Mouse (Mus musculus) CH12.LX (cell line): Measurements from ENCODE around the gene Cdhr4. TPM values are rescaled to one million over a fixed set of nuclear protein-coding genes. Genes with fewer than 3 reads are reported as not detected.

Source experiments
- CHD1 ChIP-seq: IDR thresholded peaks from 2 replicates; pipeline ENCODE4 v1.6.1; 2012; ENCODE audit warnings: low read depth, low read length, improper control_type of control experiment, inconsistent platforms
- CHD2 ChIP-seq: IDR thresholded peaks from 2 replicates; pipeline ENCODE4 v1.6.1; 2011; ENCODE audit warnings: low read length, improper control_type of control experiment
- CTCF ChIP-seq, 2 experiments: IDR thresholded peaks in 1 of 2; conservative IDR thresholded peaks in 1 of 2; 2 replicates each; pipeline ENCODE4 v1.5.1; 2011 to 2012; ENCODE audit warnings: low read depth in 2 of 2, low read length in 2 of 2, improper control_type of control experiment in 1 of 2, inconsistent platforms in 1 of 2, mild to moderate bottlenecking in 1 of 2, moderate library complexity in 1 of 2
- E2F4 ChIP-seq: IDR thresholded peaks from 2 replicates; pipeline ENCODE4 v1.6.1; 2011; ENCODE audit warnings: low read depth, low read length, improper control_type of control experiment; ENCODE audit not compliant: insufficient replicate concordance
- ELF1 ChIP-seq: IDR thresholded peaks from 2 replicates; pipeline ENCODE4 v1.6.1; 2014; ENCODE audit warnings: low read depth, mild to moderate bottlenecking, inconsistent platforms, low read length, improper control_type of control experiment
- EP300 ChIP-seq: IDR thresholded peaks from 2 replicates; pipeline ENCODE4 v1.6.1; 2011; ENCODE audit warnings: low read length, improper control_type of control experiment
- GABPA ChIP-seq: IDR thresholded peaks from 2 replicates; pipeline ENCODE4 v1.6.1; 2012; ENCODE audit warnings: low read depth, low read length, improper control_type of control experiment, inconsistent platforms; ENCODE audit not compliant: insufficient replicate concordance
- IRF4 ChIP-seq: IDR thresholded peaks from 2 replicates; pipeline ENCODE4 v1.6.1; 2014; ENCODE audit warnings: low read depth, mild to moderate bottlenecking, inconsistent platforms, low read length, improper control_type of control experiment
- JUND ChIP-seq: conservative IDR thresholded peaks from 2 replicates; pipeline ENCODE4 v1.6.1; 2011; ENCODE audit warnings: low read depth, low read length, improper control_type of control experiment
- KAT2A ChIP-seq: IDR thresholded peaks from 2 replicates; pipeline ENCODE4 v1.6.1; 2012; ENCODE audit warnings: low read length, improper control_type of control experiment, inconsistent platforms; ENCODE audit not compliant: insufficient replicate concordance
- MAFK ChIP-seq: IDR thresholded peaks from 2 replicates; pipeline ENCODE4 v1.6.1; 2011; ENCODE audit warnings: low read length, improper control_type of control experiment; ENCODE audit not compliant: insufficient replicate concordance
- MAZ ChIP-seq: IDR thresholded peaks from 2 replicates; pipeline ENCODE4 v1.6.1; 2012; ENCODE audit warnings: low read depth, mild to moderate bottlenecking, inconsistent platforms, low read length, improper control_type of control experiment, moderate library complexity
- NRF1 ChIP-seq: IDR thresholded peaks from 2 replicates; pipeline ENCODE4 v1.6.1; 2014; ENCODE audit warnings: low read depth, mild to moderate bottlenecking, inconsistent platforms, low read length, improper control_type of control experiment, moderate library complexity
- POLR2AphosphoS2 ChIP-seq: IDR thresholded peaks from 2 replicates; pipeline ENCODE4 v1.6.1; 2011; ENCODE audit warnings: low read depth, low read length, improper control_type of control experiment
- SIN3A ChIP-seq: IDR thresholded peaks from 2 replicates; pipeline ENCODE4 v1.6.1; 2012; ENCODE audit warnings: low read length, improper control_type of control experiment, inconsistent platforms
- TBP ChIP-seq: conservative IDR thresholded peaks from 2 replicates; pipeline ENCODE4 v1.6.1; 2011; ENCODE audit warnings: low read depth, low read length, improper control_type of control experiment
- TCF12 ChIP-seq: IDR thresholded peaks from 2 replicates; pipeline ENCODE4 v1.6.1; 2014; ENCODE audit warnings: low read depth, mild to moderate bottlenecking, inconsistent platforms, low read length, improper control_type of control experiment
- UBTF ChIP-seq: IDR thresholded peaks from 2 replicates; pipeline ENCODE4 v1.6.1; 2012; ENCODE audit warnings: low read depth, mild to moderate bottlenecking, inconsistent platforms, low read length, improper control_type of control experiment, moderate library complexity
- ZC3H11A ChIP-seq: IDR thresholded peaks from 2 replicates; pipeline ENCODE4 v1.6.1; 2012; ENCODE audit warnings: low read depth, mild to moderate bottlenecking, inconsistent platforms, low read length, improper control_type of control experiment
- ZKSCAN1 ChIP-seq: IDR thresholded peaks from 2 replicates; pipeline ENCODE4 v1.6.1; 2012; ENCODE audit warnings: low read depth, inconsistent platforms, low read length, improper control_type of control experiment, borderline replicate concordance
- polyA plus RNA-seq: library from polyadenylated mRNA; unstranded; fragments of >175 nt; gene quantifications from 2 replicates; pipeline ENCODE4 v1.2.1, GENCODE M21; 2012; ENCODE audit warnings: low read depth; ENCODE audit not compliant: insufficient read length
- total RNA-seq, 2 experiments: library from RNA; depleted of rRNA; stranded (reverse); fragments of 300-350 nt in 1 of 2; fragments of >200 nt in 1 of 2; gene quantifications; 2 replicates each; pipeline ENCODE4 v1.2.3; 2012 to 2014

The Cdhr4 gene
- total and polyA plus RNA-seq, 3 experiments = 0.35 to 0.79 TPM; not detected in 1

GRCm38 (mm10) chr9:108049016-108049455 lies 56.7 kb downstream of the Cdhr4 start, which contains the start of gene Gmppb (continued):
- TF ChIP-seq E2F4 (no peak), IRF4 (peak; percentile 89), CTCF (conservative IDR thresholded peaks at IDR 0.05 in 1 of 2, IDR thresholded peaks at IDR 0.05 in 1 of 2; ENCODE audit: low read depth in 2 of 2, low read length in 2 of 2) (no peak), ZKSCAN1 (no peak), CHD1 (no peak), MAFK (no peak), EP300 (no peak), UBTF (no peak), JUND (no peak), NRF1 (peak; percentile 48; the same call in 1 of the 2 replicates), GABPA (no peak; the same call in 1 of the 2 replicates), POLR2AphosphoS2 (no peak; the same call in 1 of the 2 replicates), ELF1 (peak; percentile 91), MAZ (no peak), TBP (peak; percentile 65; the same call in 1 of the 2 replicates), CHD2 (peak; percentile 66), SIN3A (peak; percentile 97), KAT2A (no peak), ZC3H11A (no peak), TCF12 (peak; percentile 25; the same call in 1 of the 2 replicates)

Other genes starting within 250 kb of the Cdhr4 start
- gene Rbm5, start 221.5 kb upstream of the Cdhr4 start, total RNA-seq (2012; rRNA removed) = 67.6 and 74.5 TPM in 2 replicates
- gene Rbm5, start 221.5 kb upstream of the Cdhr4 start, total RNA-seq (2014; rRNA removed) = 83.6 and 85.3 TPM in 2 replicates
- 83.6 and 92.8 TPM in 2 replicates for gene Rbm5, start 221.5 kb upstream of the Cdhr4 start, polyA plus RNA-seq
- gene Rbm6, start 119.3 kb upstream of the Cdhr4 start, total RNA-seq (2012; rRNA removed) = 39.1 and 42.3 TPM in 2 replicates
- 43.3 and 48.9 TPM in 2 replicates for gene Rbm6, start 119.3 kb upstream of the Cdhr4 start, total RNA-seq (2014; rRNA removed)
- gene Rbm6, start 119.3 kb upstream of the Cdhr4 start, polyA plus RNA-seq = 48.8 and 56.6 TPM in 2 replicates
- 13.6 and 14.1 TPM in 2 replicates for gene Mon1a, start 104.3 kb upstream of the Cdhr4 start, total RNA-seq (2012; rRNA removed)
- gene Mon1a, start 104.3 kb upstream of the Cdhr4 start, total RNA-seq (2014; rRNA removed) = 14.5 and 19.5 TPM in 2 replicates
- 11.7 and 15.3 TPM in 2 replicates for gene Mon1a, start 104.3 kb upstream of the Cdhr4 start, polyA plus RNA-seq
- gene Mst1r, start 85.6 kb upstream of the Cdhr4 start, total RNA-seq (2012; rRNA removed) = not detected in 2 replicates
- not detected in 2 replicates for gene Mst1r, start 85.6 kb upstream of the Cdhr4 start, total RNA-seq (2014; rRNA removed)
- gene Mst1r, start 85.6 kb upstream of the Cdhr4 start, polyA plus RNA-seq = not detected in 2 replicates
- not detected in 2 replicates for gene Actl11, start 64.0 kb upstream of the Cdhr4 start, total RNA-seq (2012; rRNA removed)
- gene Actl11, start 64.0 kb upstream of the Cdhr4 start, total RNA-seq (2014; rRNA removed) = not detected in 2 replicates
- gene Actl11, start 64.0 kb upstream of the Cdhr4 start, polyA plus RNA-seq = not detected in 2 replicates
- not detected in 2 replicates for gene Camkv, start 56.8 kb upstream of the Cdhr4 start, total RNA-seq (2012; rRNA removed)
- gene Camkv, start 56.8 kb upstream of the Cdhr4 start, total RNA-seq (2014; rRNA removed) = not detected in 2 replicates
- not detected in 2 replicates for gene Camkv, start 56.8 kb upstream of the Cdhr4 start, polyA plus RNA-seq
- gene Traip, start 42.4 kb upstream of the Cdhr4 start, total RNA-seq (2012; rRNA removed) = 21.6 and 27.0 TPM in 2 replicates
- gene Traip, start 42.4 kb upstream of the Cdhr4 start, total RNA-seq (2014; rRNA removed) = 25.0 and 25.6 TPM in 2 replicates
- 33.0 and 51.4 TPM in 2 replicates for gene Traip, start 42.4 kb upstream of the Cdhr4 start, polyA plus RNA-seq
- gene Uba7, start 17.0 kb upstream of the Cdhr4 start, total RNA-seq (2012; rRNA removed) = 21.3 and 21.7 TPM in 2 replicates
- 25.2 and 26.0 TPM in 2 replicates for gene Uba7, start 17.0 kb upstream of the Cdhr4 start, total RNA-seq (2014; rRNA removed)
- 25.5 and 27.8 TPM in 2 replicates for gene Uba7, start 17.0 kb upstream of the Cdhr4 start, polyA plus RNA-seq
- gene Gm20661, start 9.4 kb upstream of the Cdhr4 start, total RNA-seq (2012; rRNA removed) = not detected in 2 replicates
- not detected in 2 replicates for gene Gm20661, start 9.4 kb upstream of the Cdhr4 start, total RNA-seq (2014; rRNA removed)
- gene Gm20661, start 9.4 kb upstream of the Cdhr4 start, polyA plus RNA-seq = 0.29 and 0.41 TPM in 2 replicates
- gene Inka1, start 6.6 kb upstream of the Cdhr4 start, total RNA-seq (2012; rRNA removed) = 25.8 and 28.0 TPM in 2 replicates
- 18.9 and 25.2 TPM in 2 replicates for gene Inka1, start 6.6 kb upstream of the Cdhr4 start, total RNA-seq (2014; rRNA removed)
- 23.5 and 30.2 TPM in 2 replicates for gene Inka1, start 6.6 kb upstream of the Cdhr4 start, polyA plus RNA-seq
- not detected in 2 replicates for gene Gm20662, start 3.9 kb downstream of the Cdhr4 start, total RNA-seq (2012; rRNA removed)
- 1.2 TPM in 1 of 2 replicates, not detected in the other for gene Gm20662, start 3.9 kb downstream of the Cdhr4 start, total RNA-seq (2014; rRNA removed)
- 0.31 TPM in 1 of 2 replicates, not detected in the other for gene Gm20662, start 3.9 kb downstream of the Cdhr4 start, polyA plus RNA-seq
- 34.7 and 40.7 TPM in 2 replicates for gene Ip6k1, start 10.0 kb downstream of the Cdhr4 start, total RNA-seq (2012; rRNA removed)
- 23.3 and 27.1 TPM in 2 replicates for gene Ip6k1, start 10.0 kb downstream of the Cdhr4 start, total RNA-seq (2014; rRNA removed)
- 25.6 and 26.0 TPM in 2 replicates for gene Ip6k1, start 10.0 kb downstream of the Cdhr4 start, polyA plus RNA-seq
- 20.9 and 33.4 TPM in 2 replicates for gene Gmppb, start 56.7 kb downstream of the Cdhr4 start, total RNA-seq (2012; rRNA removed)
- gene Gmppb, start 56.7 kb downstream of the Cdhr4 start, total RNA-seq (2014; rRNA removed) = 17.9 and 18.4 TPM in 2 replicates
- 19.2 and 21.8 TPM in 2 replicates for gene Gmppb, start 56.7 kb downstream of the Cdhr4 start, polyA plus RNA-seq
- 2.0 and 3.1 TPM in 2 replicates for gene Amigo3, start 60.7 kb downstream of the Cdhr4 start, total RNA-seq (2012; rRNA removed)
- 1.7 and 2.2 TPM in 2 replicates for gene Amigo3, start 60.7 kb downstream of the Cdhr4 start, total RNA-seq (2014; rRNA removed)
- 3.3 and 4.4 TPM in 2 replicates for gene Amigo3, start 60.7 kb downstream of the Cdhr4 start, polyA plus RNA-seq
- gene Mst1, start 87.9 kb downstream of the Cdhr4 start, total RNA-seq (2012; rRNA removed) = 33.2 and 59.6 TPM in 2 replicates
- gene Mst1, start 87.9 kb downstream of the Cdhr4 start, total RNA-seq (2014; rRNA removed) = 16.9 and 19.6 TPM in 2 replicates
- gene Mst1, start 87.9 kb downstream of the Cdhr4 start, polyA plus RNA-seq = 19.7 and 21.4 TPM in 2 replicates
- gene Rnf123, start 90.8 kb downstream of the Cdhr4 start, total RNA-seq (2012; rRNA removed) = 28.8 and 32.3 TPM in 2 replicates
- gene Rnf123, start 90.8 kb downstream of the Cdhr4 start, total RNA-seq (2014; rRNA removed) = 6.6 and 10.0 TPM in 2 replicates
- gene Rnf123, start 90.8 kb downstream of the Cdhr4 start, polyA plus RNA-seq = 40.4 and 50.0 TPM in 2 replicates
- gene Apeh, start 102.1 kb downstream of the Cdhr4 start, total RNA-seq (2012; rRNA removed) = 69.5 and 75.6 TPM in 2 replicates
- gene Apeh, start 102.1 kb downstream of the Cdhr4 start, total RNA-seq (2014; rRNA removed) = 28.8 and 36.2 TPM in 2 replicates
- 53.2 and 66.6 TPM in 2 replicates for gene Apeh, start 102.1 kb downstream of the Cdhr4 start, polyA plus RNA-seq
- 3.6 and 5.6 TPM in 2 replicates for gene Bsn, start 197.9 kb downstream of the Cdhr4 start, total RNA-seq (2012; rRNA removed)
- gene Bsn, start 197.9 kb downstream of the Cdhr4 start, total RNA-seq (2014; rRNA removed) = 4.0 and 4.4 TPM in 2 replicates
- 6.6 and 7.8 TPM in 2 replicates for gene Bsn, start 197.9 kb downstream of the Cdhr4 start, polyA plus RNA-seq